Mouse (Mus musculus): Measurements from ENCODE around the gene Phldb3.

Gene Phldb3

GRCm38 (mm10) chr7:24610144-24610878 lies at the start of gene Phldb3:
TSS of gene Phldb3 (plus strand) at chr7:24610763.
- DNase-seq (ENCODE audit: low read depth): no peak

GRCm38 (mm10) chr7:24561450-24561849 lies 49.1 kb upstream of the Phldb3 start:
- no peak for DNase-seq (ENCODE audit: low read depth)

DNA sequence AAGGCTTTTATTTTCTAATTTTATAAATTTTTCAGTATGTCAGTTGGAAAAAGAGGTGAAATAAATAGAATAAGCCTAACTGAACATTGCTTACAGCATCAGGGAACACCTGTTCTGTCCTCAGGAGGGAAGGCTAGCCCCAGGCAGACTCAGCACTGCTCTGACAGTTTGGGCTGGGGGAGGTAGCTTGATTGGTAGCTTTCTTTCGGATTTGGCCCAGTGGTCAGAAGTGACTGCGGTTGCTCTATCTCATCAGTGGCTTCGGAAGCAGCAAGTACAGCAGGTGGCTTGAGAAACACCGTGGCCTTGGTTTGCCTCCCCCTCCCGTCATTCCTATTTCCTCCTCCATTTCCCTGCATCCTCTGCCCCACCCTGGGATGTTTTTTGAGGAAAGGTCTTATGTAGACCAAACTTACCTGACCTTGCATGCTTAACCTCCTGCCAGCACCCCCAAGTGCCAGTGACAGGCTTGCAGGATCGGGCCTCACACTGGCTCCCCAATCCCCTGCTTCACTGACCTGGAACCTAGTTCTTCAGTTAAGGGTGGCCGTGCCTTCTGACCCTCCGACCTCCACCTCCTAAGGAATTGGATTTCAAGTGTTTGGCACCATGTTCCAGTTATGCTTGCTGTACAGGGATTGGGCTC lies 47.2 kb upstream of the Phldb3 start:
- DNase-seq (ENCODE audit: low read depth): no peak

DNA sequence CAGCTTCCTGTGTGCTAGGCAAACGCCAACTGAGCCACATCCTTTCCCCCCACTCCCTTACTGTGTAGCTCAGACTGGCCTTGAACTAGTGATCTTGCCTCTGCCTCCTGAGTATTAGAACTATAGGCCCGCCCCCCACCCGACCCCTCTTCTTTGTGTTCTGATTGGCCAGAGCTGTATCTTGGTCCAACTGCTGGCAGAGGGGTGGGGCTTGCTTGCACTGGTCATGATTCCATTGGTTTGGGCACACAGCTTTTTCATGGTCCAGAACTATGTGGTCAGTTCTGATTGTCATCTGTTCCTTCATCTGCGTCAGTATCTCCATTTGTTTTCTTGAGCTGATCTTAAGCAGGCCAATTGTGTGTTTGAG lies 46.7 kb upstream of the Phldb3 start:
- no peak for DNase-seq (ENCODE audit: low read depth)

- peak; percentile 84 for DNase-seq (ENCODE audit: low read depth)
Observed at GRCm38 (mm10) chr7:24564607-24565265, 45.8 kb upstream of the Phldb3 start.

DNA sequence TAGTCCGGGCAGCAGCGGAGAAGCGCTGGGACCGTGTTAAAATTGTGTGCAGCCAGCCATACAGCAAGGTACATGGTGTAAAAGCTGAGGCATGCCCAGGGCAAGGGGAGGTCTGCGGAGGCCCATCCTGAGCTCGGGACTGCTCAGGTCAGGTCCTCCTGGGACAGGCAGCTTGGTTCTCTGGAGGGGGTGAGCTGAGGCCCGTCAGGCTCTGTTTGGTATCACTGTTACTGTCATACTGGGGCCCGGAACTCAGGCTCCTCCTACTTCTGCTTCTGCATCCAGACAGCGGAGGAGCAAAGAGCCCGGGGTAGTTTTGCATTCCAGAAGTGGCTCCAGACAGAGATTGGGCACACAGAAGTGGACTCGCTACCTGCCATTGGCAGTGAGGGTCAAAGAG lies 44.9 kb upstream of the Phldb3 start:
- no peak for DNase-seq (ENCODE audit: low read depth)

DNA sequence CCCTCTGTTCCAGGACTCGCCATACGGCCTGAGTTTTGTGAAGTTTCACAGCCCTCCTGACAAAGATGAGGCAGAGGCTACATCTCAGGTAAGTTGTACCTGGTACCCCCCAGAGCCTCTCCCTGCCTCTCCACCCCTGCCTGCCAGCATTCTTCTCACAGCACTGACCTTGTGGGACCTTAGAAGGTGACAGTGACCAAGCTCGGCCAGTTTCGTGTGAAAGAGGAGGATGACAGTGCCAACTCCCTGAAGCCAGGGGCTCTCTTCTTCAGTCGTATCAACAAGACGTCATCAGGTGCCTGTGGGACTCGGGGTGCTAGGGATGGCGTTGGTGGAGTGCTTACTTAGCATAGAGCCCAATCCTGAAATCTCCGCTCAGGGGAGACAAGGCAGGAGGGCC lies 44.4 kb upstream of the Phldb3 start:
- DNase-seq (ENCODE audit: low read depth): no peak

DNA sequence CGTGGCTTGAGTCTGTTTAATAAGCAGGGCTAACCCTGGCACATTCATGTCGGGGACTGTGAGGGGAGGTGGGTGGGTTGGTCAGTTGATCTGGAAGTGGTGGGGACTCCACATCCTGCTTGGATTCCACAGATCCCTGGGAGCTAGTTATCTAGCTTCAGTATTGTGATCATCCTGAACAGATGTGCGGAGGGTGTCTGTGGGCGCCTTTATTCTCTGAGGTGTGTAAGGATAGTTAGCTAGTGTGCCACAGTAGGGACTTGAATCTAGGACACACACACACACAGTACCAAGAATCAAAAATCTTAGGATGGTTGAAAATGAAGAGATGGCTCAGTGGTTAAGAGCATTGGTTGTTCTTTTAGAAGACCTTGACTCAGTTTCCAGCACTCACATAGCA lies 42.1 kb upstream of the Phldb3 start:
- DNase-seq (ENCODE audit: low read depth): no peak

DNA sequence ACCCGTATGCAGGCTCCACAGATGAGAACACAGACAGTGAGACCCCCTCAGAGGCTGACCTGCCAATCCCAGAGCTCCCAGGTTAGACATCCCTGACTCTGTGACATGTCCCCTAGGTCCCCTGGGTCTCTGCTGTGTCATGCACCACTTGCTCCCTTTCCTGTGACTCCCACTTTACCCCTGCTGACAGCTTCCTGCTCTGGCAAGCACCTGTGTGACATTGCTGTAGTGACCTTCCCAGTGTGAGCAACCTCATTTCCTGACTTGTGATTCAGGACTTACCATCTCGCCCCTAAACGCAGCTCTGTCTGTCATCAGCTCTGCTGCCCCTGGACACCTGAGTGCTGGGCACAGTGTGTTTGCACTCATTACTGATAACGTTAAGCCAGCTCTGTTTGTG lies 39.5 kb upstream of the Phldb3 start:
- no peak for DNase-seq (ENCODE audit: low read depth)

- peak; percentile 13 for DNase-seq (ENCODE audit: low read depth)
Observed at GRCm38 (mm10) chr7:24572455-24572854, 38.1 kb upstream of the Phldb3 start.

DNA sequence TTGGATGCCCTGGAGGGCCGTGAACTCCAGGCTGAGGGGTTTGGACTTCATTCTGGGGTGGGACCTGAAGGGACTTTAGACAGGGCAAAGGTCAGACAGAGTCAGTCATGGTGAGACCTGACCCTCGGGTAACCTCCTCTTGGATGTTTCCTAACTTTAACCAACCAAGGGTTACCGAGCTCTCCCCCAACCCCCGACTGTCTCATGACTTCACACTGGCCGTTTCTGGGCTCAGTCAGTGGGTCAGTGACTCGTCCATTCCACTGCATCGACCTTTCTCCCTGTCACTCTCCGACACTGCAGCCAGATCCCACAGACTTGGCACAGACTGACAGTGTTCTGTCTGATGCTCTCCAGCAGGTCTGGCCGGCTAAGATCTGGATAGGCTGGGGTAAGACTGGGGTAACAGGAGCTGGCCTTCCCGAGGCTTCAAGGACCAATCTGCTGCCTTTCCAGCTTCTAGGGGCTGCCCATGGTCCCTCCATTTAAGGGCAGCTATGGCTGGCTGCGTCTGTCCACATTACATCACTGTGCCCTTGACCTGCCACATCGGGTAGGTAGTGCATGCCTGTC lies 36.3 kb upstream of the Phldb3 start:
- peak; percentile 61 for DNase-seq (ENCODE audit: low read depth)

DNA sequence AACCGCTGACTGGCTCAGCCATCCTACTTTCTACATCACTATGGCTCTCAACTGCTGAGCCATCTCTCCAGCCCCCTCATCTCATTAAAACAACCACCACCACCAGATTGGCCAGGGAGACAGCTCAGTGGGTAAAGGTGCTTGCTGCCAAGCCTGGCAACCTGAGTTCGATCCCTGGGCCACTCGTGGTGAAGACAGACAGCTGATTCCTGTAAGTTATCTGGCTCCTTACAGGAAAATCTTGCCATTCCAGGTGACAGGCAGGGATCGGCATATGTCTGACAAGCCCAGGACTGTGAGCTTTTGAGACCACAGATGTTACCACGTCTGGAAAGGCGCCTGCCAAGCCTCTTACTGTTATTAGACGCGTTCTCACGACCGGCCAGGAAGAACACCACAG lies 32.8 kb upstream of the Phldb3 start:
- no peak for DNase-seq (ENCODE audit: low read depth)

- no peak for DNase-seq (ENCODE audit: low read depth)
Observed at GRCm38 (mm10) chr7:24584876-24585275, 25.7 kb upstream of the Phldb3 start.

DNA sequence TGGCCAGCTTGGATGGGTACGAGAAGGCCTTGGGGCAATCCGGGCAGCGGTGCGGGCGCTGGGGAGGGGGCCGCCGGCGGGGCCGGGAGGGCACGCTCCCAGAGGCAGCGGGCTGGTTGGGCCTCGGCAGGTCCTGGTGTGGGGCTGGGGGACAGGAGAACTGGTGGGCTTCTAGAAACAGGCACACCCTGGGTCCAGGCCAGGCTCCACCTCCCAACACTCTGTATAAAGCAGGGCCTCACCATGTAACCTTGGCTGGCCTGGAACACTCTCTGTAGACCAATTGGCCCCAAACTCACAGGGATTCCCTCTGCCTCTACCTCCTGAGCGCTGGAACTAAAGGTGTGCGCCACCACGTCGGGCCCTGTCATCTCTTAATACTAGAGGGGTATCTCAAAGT lies 24.6 kb upstream of the Phldb3 start:
- no peak for DNase-seq (ENCODE audit: low read depth)

DNA sequence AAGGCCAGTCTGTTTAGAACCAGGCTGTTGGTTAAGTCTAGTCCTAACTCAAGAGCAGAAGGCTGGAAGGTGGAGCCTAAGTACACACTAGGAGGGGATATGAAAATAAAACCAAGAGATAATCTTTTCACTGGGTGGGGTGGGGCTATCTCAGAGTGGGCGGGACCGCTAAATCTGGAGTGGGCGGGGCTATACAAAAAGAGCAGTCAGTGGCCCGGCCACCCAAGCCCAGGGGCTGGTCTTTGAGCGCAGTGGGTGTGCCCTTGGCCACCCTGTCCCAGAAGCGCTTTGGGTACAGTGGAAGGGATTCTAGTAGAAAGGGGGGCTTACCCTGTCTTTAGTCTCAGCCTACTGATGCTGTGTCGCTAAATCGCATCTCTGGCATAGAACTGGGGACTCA lies 23.7 kb upstream of the Phldb3 start:
- DNase-seq (ENCODE audit: low read depth): no peak

- DNase-seq (ENCODE audit: low read depth): no peak
Observed at GRCm38 (mm10) chr7:24587330-24588105, 23.0 kb upstream of the Phldb3 start, which contains the start of the genes Ethe1 and Zfp575. TSS of gene Ethe1 (plus strand) at chr7:24587543. TSS of gene Zfp575 (minus strand) at chr7:24587641.

GRCm38 (mm10) chr7:24588336-24588735 lies 22.2 kb upstream of the Phldb3 start:
- DNase-seq (ENCODE audit: low read depth): no peak

- no peak for DNase-seq (ENCODE audit: low read depth)
Observed at GRCm38 (mm10) chr7:24591735-24592134, 18.8 kb upstream of the Phldb3 start.

GRCm38 (mm10) chr7:24592163-24592562 lies 18.4 kb upstream of the Phldb3 start:
- peak; percentile 28 for DNase-seq (ENCODE audit: low read depth)

DNA sequence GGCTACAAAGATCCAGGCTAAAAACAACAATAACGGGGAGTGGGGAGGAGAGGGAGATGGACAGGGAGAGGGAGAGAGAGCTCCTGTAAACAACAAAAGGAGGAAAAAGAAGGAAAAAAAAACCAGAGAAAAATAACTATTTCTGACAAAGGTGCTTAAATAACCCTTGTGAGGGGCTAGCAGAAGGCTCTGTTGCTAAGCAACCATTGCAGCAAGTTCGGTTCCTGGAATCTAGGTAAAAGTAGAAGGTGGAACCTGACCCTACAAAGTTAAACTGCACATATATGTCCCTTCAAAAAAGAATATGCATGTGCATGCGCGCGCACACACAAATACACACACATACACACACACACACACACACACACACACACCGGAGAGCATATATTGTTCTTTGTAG lies 17.8 kb upstream of the Phldb3 start:
- DNase-seq (ENCODE audit: low read depth): no peak

DNA sequence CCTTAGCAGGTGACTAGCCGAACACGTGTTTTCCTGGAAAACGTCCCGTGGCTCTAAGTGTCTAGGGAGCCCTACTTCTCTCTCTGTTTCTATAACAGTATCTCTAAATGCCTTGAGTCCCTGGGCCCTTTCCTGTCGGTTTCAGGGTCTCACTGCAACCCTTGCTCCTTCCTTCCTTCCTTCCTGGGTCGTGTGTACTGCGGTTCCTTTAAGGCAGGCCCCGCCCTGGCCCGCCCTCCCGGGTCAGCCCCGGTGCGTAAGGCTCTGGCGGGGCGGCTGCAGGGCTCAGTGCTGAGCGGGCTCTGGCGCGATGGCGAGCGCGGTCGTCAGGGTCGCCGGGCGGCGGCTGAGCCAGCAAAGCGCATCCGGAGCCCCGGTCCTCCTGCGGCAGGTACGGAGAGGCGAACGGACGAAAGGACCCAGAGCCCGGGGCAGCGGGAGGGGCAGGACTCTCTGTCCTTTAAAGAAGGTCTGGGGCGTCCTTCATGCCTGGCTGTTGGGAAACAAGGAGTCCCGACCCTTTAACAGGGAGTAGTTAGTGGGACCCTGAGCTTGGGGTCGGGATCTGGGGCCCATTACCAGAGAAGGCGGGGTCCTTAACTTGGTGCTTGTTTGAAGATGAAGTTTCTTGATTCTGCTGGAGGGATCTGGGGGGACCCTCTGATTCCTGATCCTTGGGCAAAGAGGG lies 16.8 kb upstream of the Phldb3 start:
- peak; percentile 79 for DNase-seq (ENCODE audit: low read depth)

Measured in NIH3T3 (cell line).